Mouse (Mus musculus) liver, embryonic 16.5 days (tissue): ENCODE results near the gene Opalin. TPM values are rescaled to one million over a fixed set of nuclear protein-coding genes. Genes with fewer than 3 reads are reported as not detected.

Experiments used
- ATAC-seq: fragments of 200-750 bp; cut with Nextera tagmentation; 2 replicates; pipeline ENCODE4 v1.8.0; 2017; ENCODE audit warnings: low read depth, mild to moderate bottlenecking, moderate number of reproducible peaks, moderate library complexity
- H3K27ac ChIP-seq: fragments of 300-500 bp; sonication (generic); 2 replicates; pipeline ENCODE4 v1.5.1; 2014; ENCODE audit warnings: mild to moderate bottlenecking, low read length
- H3K27me3 ChIP-seq: fragments of 300-500 bp; sonication (generic); 2 replicates; pipeline ENCODE4 v1.6.1; 2014; ENCODE audit warnings: low read depth, low read length, mixed read lengths; ENCODE audit not compliant: control insufficient read depth, insufficient read depth
- H3K36me3 ChIP-seq: fragments of 300-500 bp; sonication (generic); 2 replicates; pipeline ENCODE4 v1.6.1; 2014; ENCODE audit warnings: mild to moderate bottlenecking; ENCODE audit not compliant: control insufficient read depth, insufficient read depth
- H3K4me1 ChIP-seq: fragments of 300-500 bp; sonication (generic); 2 replicates; pipeline ENCODE4 v1.6.1; 2014; ENCODE audit warnings: low read depth, low read length, mixed read lengths; ENCODE audit not compliant: control insufficient read depth
- H3K4me2 ChIP-seq: fragments of 300-500 bp; sonication (generic); 2 replicates; pipeline ENCODE4 v1.6.1; 2014; ENCODE audit warnings: low read depth, low read length, mixed read lengths
- H3K4me3 ChIP-seq: fragments of 300-500 bp; sonication (generic); 2 replicates; pipeline ENCODE4 v1.5.1; 2014; ENCODE audit warnings: low read depth, mild to moderate bottlenecking, low read length
- H3K9ac ChIP-seq: fragments of 300-500 bp; sonication (generic); 2 replicates; pipeline ENCODE4 v1.6.1; 2014; ENCODE audit warnings: low read depth, low read length
- H3K9me3 ChIP-seq: fragments of 300-500 bp; sonication (generic); replicated peaks from 2 replicates; pipeline ENCODE4 v1.6.1; 2016; ENCODE audit warnings: low read length; ENCODE audit not compliant: control insufficient read depth
- WGBS: fragments of 180-500 bp; shearing (Covaris S2); extraction: QIAGEN DNeasy Blood & Tissue Kit; methylation state at CpG from one replicate; pipeline ENCODE4 v1.1.7; 2014; ENCODE audit not compliant: insufficient replicate concordance; 5-methylcytosine and 5-hydroxymethylcytosine counted together
- polyA plus RNA-seq: library from polyadenylated mRNA; unstranded; fragments of >200 nt; fragmentation: Nextera tagmentation; extraction: Ambion mirVana; gene quantifications from 2 replicates; pipeline ENCODE4 v1.2.1, GENCODE M21; 2015

Gene Opalin
- polyA plus RNA-seq, 1 experiment from 2014 or later = not detected

- 51% methylated on average over 4 of the region's 4 CpGs for WGBS
- H3K36me3 ChIP-seq = no peaks in the 10 kb centered on the region
- no peak overlapping the region for H3K9ac ChIP-seq
- no peak overlapping the region for H3K4me2 ChIP-seq
- H3K27me3 ChIP-seq = peaks cover 6% of the 10 kb centered on the region; the same call in 1 of the 2 replicates
- H3K9me3 ChIP-seq = no peaks in the 10 kb centered on the region
- no peak overlapping the region for H3K27ac ChIP-seq
- no peak overlapping the region for H3K4me3 ChIP-seq
- H3K4me1 ChIP-seq = no peaks in the 10 kb centered on the region
- no peak for ATAC-seq
These were observed 11.0 kb upstream of the Opalin start for GRCm38 (mm10) chr19:41087901-41088300.

- no peaks in the 10 kb centered on the region for H3K36me3 ChIP-seq
- WGBS = 0% methylated on average over 2 of the region's 2 CpGs
- no peaks in the 10 kb centered on the region for H3K9me3 ChIP-seq
- H3K27me3 ChIP-seq = peaks cover 6% of the 10 kb centered on the region; the same call in 1 of the 2 replicates
- no peak overlapping the region for H3K4me2 ChIP-seq
- H3K9ac ChIP-seq = no peak overlapping the region
- no peak overlapping the region for H3K4me3 ChIP-seq
- H3K27ac ChIP-seq = no peak overlapping the region
- ATAC-seq = no peak
- no peaks in the 10 kb centered on the region for H3K4me1 ChIP-seq
These were observed 9.8 kb upstream of the Opalin start for GRCm38 (mm10) chr19:41086700-41087099.

- no peak overlapping the region for H3K4me2 ChIP-seq
- peaks cover 6% of the 10 kb centered on the region; the same call in 1 of the 2 replicates for H3K27me3 ChIP-seq
- no peak overlapping the region for H3K9ac ChIP-seq
- no peak overlapping the region for H3K4me3 ChIP-seq
- no peak overlapping the region for H3K27ac ChIP-seq
- no peaks in the 10 kb centered on the region for H3K36me3 ChIP-seq
- no peaks in the 10 kb centered on the region for H3K4me1 ChIP-seq
- 64% methylated on average over 6 of the region's 6 CpGs for WGBS
- no peaks in the 10 kb centered on the region for H3K9me3 ChIP-seq
- ATAC-seq = no peak
These were observed 9.4 kb upstream of the Opalin start for GRCm38 (mm10) chr19:41086289-41086688.

- H3K27me3 ChIP-seq = peaks cover 6% of the 10 kb centered on the region; the same call in 1 of the 2 replicates
- 68% methylated on average over 14 of the region's 14 CpGs for WGBS
- no peaks in the 10 kb centered on the region for H3K4me1 ChIP-seq
- no peak overlapping the region for H3K4me3 ChIP-seq
- no peak overlapping the region for H3K27ac ChIP-seq
- no peak overlapping the region for H3K4me2 ChIP-seq
- H3K9me3 ChIP-seq = no peaks in the 10 kb centered on the region
- no peaks in the 10 kb centered on the region for H3K36me3 ChIP-seq
- no peak for ATAC-seq
- no peak overlapping the region for H3K9ac ChIP-seq
These were observed 6.7 kb upstream of the Opalin start for GRCm38 (mm10) chr19:41083646-41084045.

GRCm38 (mm10) chr19:41081589-41081988, 4.7 kb upstream of the Opalin start:
- no peak overlapping the region for H3K9ac ChIP-seq
- no peaks in the 10 kb centered on the region for H3K27me3 ChIP-seq
- H3K4me1 ChIP-seq = no peaks in the 10 kb centered on the region
- H3K36me3 ChIP-seq = no peaks in the 10 kb centered on the region
- no peak for ATAC-seq
- H3K4me2 ChIP-seq = no peak overlapping the region
- no peaks in the 10 kb centered on the region for H3K9me3 ChIP-seq
- WGBS = 65% methylated on average over 3 of the region's 3 CpGs
- no peak overlapping the region for H3K4me3 ChIP-seq
- H3K27ac ChIP-seq = no peak overlapping the region

- H3K27ac ChIP-seq = no peak overlapping the region
- no peaks in the 10 kb centered on the region for H3K4me1 ChIP-seq
- no peak overlapping the region for H3K9ac ChIP-seq
- H3K9me3 ChIP-seq = no peaks in the 10 kb centered on the region
- H3K27me3 ChIP-seq = no peaks in the 10 kb centered on the region
- ATAC-seq = no peak
- H3K36me3 ChIP-seq = no peaks in the 10 kb centered on the region
- no peak overlapping the region for H3K4me3 ChIP-seq
- H3K4me2 ChIP-seq = no peak overlapping the region
- WGBS = 66% methylated on average over 14 of the region's 14 CpGs
These were observed 3.0 kb downstream of the Opalin start for GRCm38 (mm10) chr19:41073746-41074455.

- Histone ChIP-seq H3K27me3 (no peaks in the 10 kb centered on the region), H3K27ac (no peak overlapping the region), H3K36me3 (no peaks in the 10 kb centered on the region), H3K9ac (no peak overlapping the region), H3K9me3 (no peaks in the 10 kb centered on the region), H3K4me2 (no peak overlapping the region), H3K4me1 (no peaks in the 10 kb centered on the region), H3K4me3 (no peak overlapping the region)
- WGBS = 6% methylated on average over 8 of the region's 8 CpGs
- no peak for ATAC-seq
These were observed 5.4 kb downstream of the Opalin start for GRCm38 (mm10) chr19:41071500-41071899.

- H3K4me3 ChIP-seq = no peak overlapping the region
- H3K27me3 ChIP-seq = no peaks in the 10 kb centered on the region
- no peaks in the 10 kb centered on the region for H3K9me3 ChIP-seq
- H3K27ac ChIP-seq = no peak overlapping the region
- no peak overlapping the region for H3K4me2 ChIP-seq
- WGBS = 53% methylated on average over 4 of the region's 4 CpGs
- no peaks in the 10 kb centered on the region for H3K4me1 ChIP-seq
- H3K36me3 ChIP-seq = no peaks in the 10 kb centered on the region
- no peak for ATAC-seq
- no peak overlapping the region for H3K9ac ChIP-seq
These were observed 22.2 kb downstream of the Opalin start for GRCm38 (mm10) chr19:41054702-41055101.

GRCm38 (mm10) chr19:41053530-41053929, 23.4 kb downstream of the Opalin start:
- Histone ChIP-seq H3K27ac (no peak overlapping the region), H3K4me1 (no peaks in the 10 kb centered on the region), H3K27me3 (no peaks in the 10 kb centered on the region), H3K36me3 (no peaks in the 10 kb centered on the region), H3K4me3 (no peak overlapping the region), H3K9ac (no peak overlapping the region), H3K4me2 (no peak overlapping the region), H3K9me3 (no peaks in the 10 kb centered on the region)
- WGBS = 25% methylated on average over 10 of the region's 10 CpGs
- ATAC-seq = no peak
